Mouse (Mus musculus) hindbrain, embryonic 10.5 days (tissue): ENCODE data around the gene Dyx1c1. TPM values are rescaled to one million over a fixed set of nuclear protein-coding genes. Genes with fewer than 3 reads are reported as not detected.
A peak's percentile ranks its signal among the peaks of the same experiment; 100 is the strongest.

Experiments used
- DNase-seq: peaks from one replicate; pipeline ENCODE4 v3.0.0-alpha.2; 2017; ENCODE audit warnings: low spot score
- H3K27ac ChIP-seq: fragments of 300-500 bp; sonication (generic); 2 replicates; pipeline ENCODE4 v1.5.1; 2016; ENCODE audit warnings: mild to moderate bottlenecking, moderate library complexity
- H3K27me3 ChIP-seq: fragments of 300-500 bp; sonication (generic); 2 replicates; pipeline ENCODE4 v1.6.1; 2016; ENCODE audit warnings: mild to moderate bottlenecking; ENCODE audit not compliant: poor library complexity, insufficient read depth, severe bottlenecking
- H3K36me3 ChIP-seq: fragments of 300-500 bp; sonication (generic); 2 replicates; pipeline ENCODE4 v1.6.1; 2016; ENCODE audit warnings: mild to moderate bottlenecking, moderate library complexity
- H3K4me1 ChIP-seq: fragments of 300-500 bp; sonication (generic); replicated peaks from 2 replicates; pipeline ENCODE4 v1.6.1; 2016; ENCODE audit warnings: mild to moderate bottlenecking
- H3K4me3 ChIP-seq: fragments of 300-500 bp; sonication (generic); 2 replicates; pipeline ENCODE4 v1.5.1; 2016; ENCODE audit warnings: mild to moderate bottlenecking, moderate library complexity
- H3K9me3 ChIP-seq: fragments of 300-500 bp; sonication (generic); 2 replicates; pipeline ENCODE4 v1.6.1; 2016; ENCODE audit warnings: mild to moderate bottlenecking, moderate library complexity
- WGBS: fragments of 180-500 bp; shearing (Covaris S2); methylation state at CpG from one replicate; pipeline ENCODE4 v1.1.7; 2016; 5-methylcytosine and 5-hydroxymethylcytosine counted together
- polyA plus RNA-seq: library from polyadenylated mRNA; unstranded; fragments of >200 nt; fragmentation: Nextera tagmentation; extraction: Ambion mirVana; gene quantifications from 2 replicates; pipeline ENCODE4 v1.2.1, GENCODE M21; 2016

The Dyx1c1 gene
- 1.8 and 1.9 TPM in 2 replicates for polyA plus RNA-seq

DNA sequence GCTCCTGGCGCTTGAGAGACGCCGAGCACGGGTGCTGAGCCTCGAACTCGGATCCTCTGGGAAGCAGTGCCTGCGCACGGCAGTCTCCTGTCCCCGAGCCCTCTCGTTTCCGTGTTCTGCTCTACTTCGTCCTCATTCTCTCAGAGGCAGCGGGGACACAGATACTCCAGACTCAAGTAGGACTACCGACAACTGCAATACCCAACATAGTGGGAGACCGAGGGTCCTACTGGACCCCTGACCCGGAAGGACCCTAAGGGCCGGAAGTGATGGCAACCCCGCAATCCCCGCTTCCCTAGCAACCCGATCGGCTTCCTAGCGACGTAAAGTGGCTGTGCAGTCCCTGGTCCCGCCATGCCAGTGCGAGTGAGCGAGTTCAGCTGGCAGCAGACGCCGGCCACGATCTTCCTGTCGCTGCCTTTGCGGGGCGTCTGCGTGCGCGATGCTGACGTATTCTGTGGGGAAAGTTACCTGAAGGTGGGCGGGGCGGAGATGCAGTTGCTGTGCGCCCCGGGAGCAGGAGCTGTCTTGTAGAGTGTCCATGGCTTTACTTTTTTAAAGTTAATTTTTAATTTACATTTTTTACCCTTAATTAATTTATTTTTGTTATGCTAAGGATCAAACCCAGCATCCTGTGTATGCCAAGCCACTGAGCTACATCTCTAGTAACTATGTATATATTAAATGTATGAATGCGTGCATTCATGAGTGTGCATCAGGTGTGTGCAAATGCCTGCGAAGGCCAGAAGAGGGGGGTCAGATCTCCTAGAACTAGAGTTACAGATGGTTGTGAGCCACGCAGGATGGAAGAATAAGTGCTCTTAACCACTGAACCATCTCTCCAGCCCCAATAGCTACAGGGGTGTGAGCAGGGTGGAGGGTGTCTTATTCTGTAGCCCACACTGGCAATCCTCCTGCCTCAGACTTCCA, at the start of gene Dyx1c1, which contains the start of gene Gm44503:
Gene Dyx1c1, plus strand, starts transcription at position 265 of the 930 bp plus-strand sequence.
Gene Gm44503, plus strand, starts transcription at position 332 of the 930 bp plus-strand sequence.
- H3K4me1 ChIP-seq, result peaks cover 12% of the 10 kb centered on the region
- no peaks in the 10 kb centered on the region for H3K27me3 ChIP-seq
- H3K4me3 ChIP-seq, result peak within 1 kb of the TSS; percentile 64
- H3K27ac ChIP-seq, result peak within 1 kb of the TSS; percentile 85
- 3% methylated on average over 43 of the region's 43 CpGs for WGBS
- H3K9me3 ChIP-seq, result no peaks in the 10 kb centered on the region
- DNase-seq, result peak; percentile 90
- H3K36me3 ChIP-seq, result no peaks in the 10 kb centered on the region

- DNase-seq, result no peak
- Histone ChIP-seq H3K4me1 (no peaks in the 10 kb centered on the region), H3K27ac (no peak overlapping the region), H3K9me3 (no peaks in the 10 kb centered on the region), H3K36me3 (peaks cover 97% of the 10 kb centered on the region), H3K4me3 (no peak overlapping the region), H3K27me3 (no peaks in the 10 kb centered on the region)
- 93% methylated on average over 2 of the region's 2 CpGs for WGBS
These were observed 47.2 kb upstream of the Dyx1c1 start for GRCm38 (mm10) chr9:72911381-72911780.

DNA sequence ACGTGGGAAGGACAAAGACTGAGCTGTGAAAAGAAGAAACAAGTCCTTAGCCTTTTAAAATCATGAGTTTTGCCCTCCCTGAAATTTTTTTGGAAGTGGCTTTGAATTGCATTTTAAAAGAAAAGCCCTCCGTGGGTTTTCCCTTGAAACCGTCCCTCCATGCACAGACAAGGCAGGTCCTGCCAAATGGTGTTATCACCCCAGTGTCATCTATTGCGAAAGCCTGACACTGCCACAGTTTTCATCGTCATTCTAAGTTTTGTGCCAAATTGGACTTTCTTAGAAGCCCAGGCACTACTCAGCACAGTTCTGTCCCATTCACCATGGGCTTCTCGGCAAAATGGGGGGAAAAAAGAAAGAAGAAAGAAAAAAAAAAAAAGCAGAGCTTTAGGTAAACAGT, 45.0 kb upstream of the Dyx1c1 start:
- H3K27me3 ChIP-seq, result no peaks in the 10 kb centered on the region
- WGBS, result 87% methylated on average over 6 of the region's 6 CpGs
- peaks cover 84% of the 10 kb centered on the region for H3K36me3 ChIP-seq
- H3K4me1 ChIP-seq, result no peaks in the 10 kb centered on the region
- H3K27ac ChIP-seq, result no peak overlapping the region
- no peaks in the 10 kb centered on the region for H3K9me3 ChIP-seq
- no peak for DNase-seq
- H3K4me3 ChIP-seq, result no peak overlapping the region

GRCm38 (mm10) chr9:72915728-72916127, 42.9 kb upstream of the Dyx1c1 start:
- peaks cover 62% of the 10 kb centered on the region for H3K36me3 ChIP-seq
- H3K4me3 ChIP-seq, result no peak overlapping the region
- H3K4me1 ChIP-seq, result no peaks in the 10 kb centered on the region
- 83% methylated on average over 7 of the region's 7 CpGs for WGBS
- no peaks in the 10 kb centered on the region for H3K9me3 ChIP-seq
- no peaks in the 10 kb centered on the region for H3K27me3 ChIP-seq
- no peak overlapping the region for H3K27ac ChIP-seq
- DNase-seq, result no peak

DNA sequence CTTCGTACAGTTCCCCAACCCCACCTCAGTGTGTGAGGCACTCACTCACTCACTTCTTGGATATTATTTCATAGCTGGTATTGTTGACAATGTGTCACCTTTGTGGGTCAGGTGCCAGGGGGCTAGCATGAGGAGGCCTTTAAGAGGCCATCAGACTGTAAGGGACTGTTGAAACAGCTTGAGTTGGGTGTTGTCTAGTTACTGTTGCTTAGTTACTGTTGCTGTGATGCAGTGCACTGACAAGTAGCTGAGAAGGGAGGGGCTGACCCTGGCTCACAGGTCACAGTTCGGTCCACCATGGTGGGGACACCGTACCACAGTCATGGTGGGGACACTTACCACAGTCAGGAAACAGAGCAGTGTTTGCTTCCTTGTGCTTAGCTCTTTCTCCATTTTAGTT, 35.5 kb upstream of the Dyx1c1 start:
- H3K4me1 ChIP-seq, result peaks cover 34% of the 10 kb centered on the region
- H3K4me3 ChIP-seq, result no peak overlapping the region
- no peak overlapping the region for H3K27ac ChIP-seq
- DNase-seq, result no peak
- no peaks in the 10 kb centered on the region for H3K9me3 ChIP-seq
- 66% methylated on average over 3 of the region's 3 CpGs for WGBS
- H3K36me3 ChIP-seq, result 0 out of 2 replicates have a peak, but pooled peaks cover 6% of the 10 kb centered on the region
- H3K27me3 ChIP-seq, result peaks cover 22% of the 10 kb centered on the region

DNA sequence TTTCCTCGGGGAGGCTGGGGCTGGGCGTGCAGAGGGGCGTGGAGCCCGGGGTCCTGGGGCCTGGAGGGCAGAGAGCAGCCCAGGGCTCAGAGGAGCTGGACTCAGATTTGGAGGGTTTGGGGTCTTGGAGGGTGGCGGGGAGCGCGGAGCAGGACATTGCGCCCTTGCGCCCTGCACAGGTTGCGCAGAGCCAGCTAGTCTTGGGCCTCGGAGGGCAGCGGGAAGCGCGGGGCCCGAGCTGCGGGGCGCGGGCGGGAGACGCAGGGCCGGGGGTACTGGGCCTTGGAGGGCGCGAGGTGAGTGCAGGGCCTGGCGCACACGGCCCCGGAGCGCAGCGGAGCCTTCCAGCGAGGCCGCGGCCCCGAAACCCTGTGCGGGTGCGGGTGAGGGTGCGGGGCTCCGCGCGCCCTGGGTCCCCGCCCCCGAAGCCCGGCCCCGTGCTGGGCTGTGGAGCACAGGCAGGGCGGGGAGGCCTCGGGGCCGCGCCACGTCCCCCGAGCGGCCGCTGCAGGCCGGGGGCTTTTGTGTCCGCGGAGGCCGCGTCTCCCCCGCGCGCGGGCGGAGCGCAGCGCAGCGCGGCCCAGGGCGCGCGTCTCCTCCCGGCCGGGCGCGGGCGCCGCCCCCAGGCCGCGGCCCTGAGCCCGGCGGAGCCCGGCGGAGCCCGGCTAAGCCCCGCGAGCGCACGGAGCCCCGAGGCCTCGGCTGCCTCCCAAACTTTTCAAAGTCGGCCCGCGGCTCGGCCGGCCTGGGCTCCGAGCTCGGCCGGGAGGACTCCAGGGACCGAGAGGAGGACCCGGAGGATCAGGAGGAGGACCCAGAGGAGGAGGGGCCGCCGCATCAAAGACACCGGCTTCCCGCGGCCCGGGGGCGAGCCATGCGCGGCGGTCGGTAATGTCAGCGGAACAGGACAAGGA, 33.3 kb upstream of the Dyx1c1 start, which contains the start of gene Pygo1:
Gene Pygo1, plus strand, starts transcription at position 625 of the 914 bp plus-strand sequence.
- peak; percentile 77 for DNase-seq
- Histone ChIP-seq H3K9me3 (no peaks in the 10 kb centered on the region), H3K4me1 (peaks cover 34% of the 10 kb centered on the region), H3K27me3 (peaks cover 22% of the 10 kb centered on the region), H3K27ac (peak within 1 kb of the TSS; percentile 95), H3K36me3 (peaks cover 17% of the 10 kb centered on the region; the same call in 1 of the 2 replicates), H3K4me3 (peak within 1 kb of the TSS; percentile 74)
- under 1% methylated on average over 108 of the region's 108 CpGs for WGBS

GRCm38 (mm10) chr9:72925935-72926258, 32.7 kb upstream of the Dyx1c1 start:
- Histone ChIP-seq H3K4me1 (peaks cover 34% of the 10 kb centered on the region), H3K4me3 (peak overlapping the region; percentile 74), H3K9me3 (no peaks in the 10 kb centered on the region), H3K27ac (peak overlapping the region; percentile 95), H3K27me3 (peaks cover 22% of the 10 kb centered on the region), H3K36me3 (peaks cover 17% of the 10 kb centered on the region; the same call in 1 of the 2 replicates)
- WGBS, result 2% methylated on average over 20 of the region's 20 CpGs
- no peak for DNase-seq

- H3K9me3 ChIP-seq, result 0 out of 2 replicates have a peak, but pooled peaks cover 4% of the 10 kb centered on the region
- 82% methylated on average over 13 of the region's 13 CpGs for WGBS
- no peak overlapping the region for H3K4me3 ChIP-seq
- peaks cover 51% of the 10 kb centered on the region for H3K36me3 ChIP-seq
- H3K27ac ChIP-seq, result no peak overlapping the region
- H3K27me3 ChIP-seq, result peaks cover 7% of the 10 kb centered on the region; the same call in 1 of the 2 replicates
- H3K4me1 ChIP-seq, result peaks cover 17% of the 10 kb centered on the region
- no peak for DNase-seq
These were observed 27.3 kb upstream of the Dyx1c1 start for GRCm38 (mm10) chr9:72931166-72931790.

DNA sequence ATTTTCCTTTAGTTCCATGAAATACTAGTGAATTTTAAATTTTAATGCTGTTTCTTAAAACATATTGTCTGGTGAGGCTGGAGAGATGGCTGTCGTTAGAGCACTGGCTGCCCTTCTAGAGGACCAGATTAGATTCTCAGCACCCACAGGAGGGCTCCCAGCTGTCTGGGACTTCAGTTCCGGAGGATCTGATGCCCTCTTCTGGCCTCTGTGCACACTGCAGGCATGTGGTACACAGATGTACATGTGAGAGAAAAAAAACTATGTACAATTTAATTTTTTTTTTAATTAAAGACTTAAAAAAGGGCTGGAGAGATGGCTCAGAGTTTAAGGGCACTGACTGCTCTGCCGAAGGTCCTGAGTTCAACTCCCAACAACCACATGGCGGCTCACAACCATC, 23.3 kb upstream of the Dyx1c1 start:
- no peak for DNase-seq
- H3K36me3 ChIP-seq, result peaks cover 35% of the 10 kb centered on the region
- H3K4me3 ChIP-seq, result no peak overlapping the region
- H3K27ac ChIP-seq, result no peak overlapping the region
- no peaks in the 10 kb centered on the region for H3K4me1 ChIP-seq
- H3K9me3 ChIP-seq, result 0 out of 2 replicates have a peak, but pooled peaks cover 4% of the 10 kb centered on the region
- 85% methylated on average over 4 of the region's 4 CpGs for WGBS
- H3K27me3 ChIP-seq, result no peaks in the 10 kb centered on the region

DNA sequence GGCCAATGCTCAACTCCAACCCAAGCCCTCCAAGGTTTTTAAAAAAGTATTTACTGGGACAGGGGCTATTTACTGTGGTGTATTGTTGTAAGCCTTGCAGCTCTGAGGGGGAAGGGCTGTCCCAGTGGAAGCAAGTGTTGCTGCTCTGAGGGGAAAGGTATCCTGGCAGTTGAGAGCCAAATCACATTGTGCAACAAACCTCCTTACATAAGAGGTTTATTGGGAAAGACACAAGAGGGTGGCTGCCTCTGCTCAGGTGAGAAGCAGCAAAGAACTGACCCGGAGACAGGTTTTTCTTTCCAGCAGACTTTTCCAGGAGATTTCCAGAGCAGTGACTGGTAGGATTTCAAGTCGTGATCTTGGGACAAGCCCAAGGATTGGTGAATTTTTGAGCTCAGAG, 22.3 kb upstream of the Dyx1c1 start:
- WGBS, result 75% methylated on average over 2 of the region's 2 CpGs
- H3K36me3 ChIP-seq, result peaks cover 35% of the 10 kb centered on the region
- no peaks in the 10 kb centered on the region for H3K27me3 ChIP-seq
- 0 out of 2 replicates have a peak, but pooled peaks cover 4% of the 10 kb centered on the region for H3K9me3 ChIP-seq
- H3K27ac ChIP-seq, result no peak overlapping the region
- DNase-seq, result no peak
- H3K4me1 ChIP-seq, result no peaks in the 10 kb centered on the region
- H3K4me3 ChIP-seq, result no peak overlapping the region

DNA sequence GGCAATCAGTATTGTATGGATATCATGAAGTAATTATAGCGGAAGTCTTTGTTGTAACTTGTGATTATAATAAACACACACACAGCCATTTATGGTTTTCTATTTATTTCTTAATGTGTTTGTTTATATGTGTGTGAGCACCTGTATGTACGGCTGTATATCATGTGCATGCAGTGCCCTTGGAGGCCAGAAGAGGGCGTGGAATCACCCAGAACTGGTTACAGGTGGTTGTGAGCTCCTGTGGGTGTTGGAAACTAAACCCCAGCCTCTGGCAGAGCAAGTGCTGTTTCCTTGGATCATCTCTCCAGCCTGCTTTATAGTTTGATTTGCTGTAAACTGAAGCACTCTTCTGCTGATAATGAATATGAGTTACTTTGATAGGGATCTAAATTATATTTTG, 15.2 kb upstream of the Dyx1c1 start:
- no peak for DNase-seq
- peaks cover 55% of the 10 kb centered on the region for H3K36me3 ChIP-seq

GRCm38 (mm10) chr9:72944286-72944685, 14.3 kb upstream of the Dyx1c1 start:
- Histone ChIP-seq H3K9me3 (peaks cover 11% of the 10 kb centered on the region; the same call in 1 of the 2 replicates), H3K27ac (no peak overlapping the region), H3K27me3 (no peaks in the 10 kb centered on the region), H3K36me3 (peaks cover 55% of the 10 kb centered on the region), H3K4me1 (no peaks in the 10 kb centered on the region), H3K4me3 (no peak overlapping the region)
- 90% methylated on average over 13 of the region's 13 CpGs for WGBS
- DNase-seq, result no peak

More for the DNA sequence above, 15.2 kb upstream of the Dyx1c1 start:
- Histone ChIP-seq H3K9me3 (peaks cover 11% of the 10 kb centered on the region; the same call in 1 of the 2 replicates), H3K27ac (no peak overlapping the region), H3K4me1 (no peaks in the 10 kb centered on the region), H3K4me3 (no peak overlapping the region), H3K27me3 (no peaks in the 10 kb centered on the region)
- 60% methylated on average over 3 of the region's 3 CpGs for WGBS
